Mouse (Mus musculus) lung, adult 2 months (tissue): ENCODE measurements around the gene Olfr934. TPM values are rescaled to one million over a fixed set of nuclear protein-coding genes. Genes with fewer than 3 reads are reported as not detected.

Experiments
- DNase-seq: peaks from one replicate; pipeline ENCODE4 v3.0.0; 2022
- H3K4me1 ChIP-seq: fragments of 200-500 bp; 2 replicates; pipeline ENCODE4 v1.6.1; 2011; ENCODE audit warnings: low read length; ENCODE audit not compliant: control insufficient read depth, insufficient read depth
- H3K4me3 ChIP-seq: fragments of 200-500 bp; replicated peaks from 2 replicates; pipeline ENCODE3; 2011; ENCODE audit warnings: low read depth, mild to moderate bottlenecking, control low read depth, low read length; ENCODE audit errors: extremely low read depth
- CTCF ChIP-seq: fragments of 200-500 bp; IDR thresholded peaks from 2 replicates; pipeline ENCODE4 v1.5.1; 2011; ENCODE audit warnings: mild to moderate bottlenecking, low read length, control low read depth; ENCODE audit not compliant: insufficient read depth
- POLR2A ChIP-seq: fragments of 200-500 bp; IDR thresholded peaks from 2 replicates; pipeline ENCODE4 v1.6.1; 2011; ENCODE audit warnings: low read depth, mild to moderate bottlenecking, control low read depth, low read length, borderline replicate concordance; ENCODE audit errors: extremely low read depth
- WGBS: fragments of 180-500 bp; shearing (Covaris S2); methylation state at CpG from one replicate; pipeline ENCODE4 v1.1.7; 2018; 5-methylcytosine and 5-hydroxymethylcytosine counted together
- polyA plus RNA-seq: library from polyadenylated mRNA; depleted of rRNA; stranded (reverse); fragments of >200 nt; gene quantifications from 2 replicates; pipeline ENCODE4 v1.2.3, GENCODE M21; 2012; rRNA removed

The Olfr934 gene
- polyA plus RNA-seq: not detected in 2 replicates

DNA sequence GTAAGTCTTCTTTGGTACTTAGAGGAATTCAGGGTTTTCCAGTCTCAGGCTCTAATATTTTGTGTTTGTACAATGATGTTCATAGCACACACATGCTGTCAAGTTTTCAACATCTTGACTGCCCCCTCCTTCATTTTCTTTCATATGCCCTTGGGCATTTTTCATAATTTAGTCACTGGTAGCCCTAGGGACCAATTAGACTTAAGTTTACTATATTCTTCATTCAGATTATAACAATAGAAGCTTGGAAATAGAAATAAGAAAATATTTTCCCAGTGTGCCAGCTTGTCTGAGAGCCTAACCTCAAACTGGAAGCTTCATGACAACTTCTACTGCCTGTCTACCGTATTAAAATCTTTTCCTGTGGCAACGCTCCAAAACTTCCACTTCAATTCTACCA lies at the start of gene Olfr934:
Gene Olfr934, minus strand, starts transcription at position 101 of the 400 bp plus-strand sequence.
- Histone ChIP-seq H3K4me3 (no peak within 1 kb of the TSS), H3K4me1 (no peaks in the 10 kb centered on the region)
- 84% methylated on average over 2 of the region's 2 CpGs for WGBS
- TF ChIP-seq POLR2A: no peak
- no peak for TF ChIP-seq CTCF
- no peak for DNase-seq

DNA sequence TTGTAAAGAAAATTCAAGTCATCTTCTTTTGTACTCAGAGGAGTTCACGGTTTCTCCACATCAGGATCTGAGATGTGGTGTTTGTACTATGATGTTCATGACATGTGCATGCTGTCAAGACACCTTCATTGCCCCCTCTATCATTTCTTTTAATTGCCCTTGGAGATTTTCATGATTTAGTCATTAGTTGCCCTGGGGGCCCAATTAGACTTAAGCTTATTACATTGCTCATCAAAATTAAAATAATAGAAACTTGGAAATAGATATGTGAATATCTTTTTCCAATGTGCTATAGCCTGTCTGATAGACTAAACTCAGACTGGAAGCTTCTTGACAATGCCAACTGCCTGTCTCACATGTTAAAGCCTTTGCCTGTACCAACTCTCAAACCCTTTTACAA lies 35.2 kb upstream of the Olfr934 start, which contains the start of gene Olfr146:
Gene Olfr146, minus strand, starts transcription at position 101 of the 400 bp plus-strand sequence.
- WGBS: 67% methylated on average over 1 of the region's 1 CpGs
- Histone ChIP-seq H3K4me1 (no peaks in the 10 kb centered on the region), H3K4me3 (no peak within 1 kb of the TSS)
- TF ChIP-seq CTCF (no peak), POLR2A (no peak)
- no peak for DNase-seq

DNA sequence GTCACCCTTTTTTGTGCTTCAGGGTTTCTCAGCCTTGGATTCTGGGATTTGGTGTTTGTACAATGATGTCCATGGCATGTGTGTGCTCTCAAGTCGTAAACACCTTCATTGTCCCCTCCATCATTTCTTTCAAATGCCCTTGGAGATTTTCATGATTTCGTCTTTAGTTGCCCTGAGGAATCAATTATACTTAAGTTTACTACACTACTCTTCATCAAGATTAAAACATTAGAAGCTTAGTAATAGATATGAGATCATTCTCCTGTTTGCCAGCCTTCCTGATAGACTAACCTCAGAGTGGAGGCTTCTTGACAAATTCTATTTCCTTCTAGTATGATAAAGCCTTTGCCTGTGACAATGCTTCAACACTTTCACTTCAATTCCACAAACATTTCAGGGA lies 11.5 kb upstream of the Olfr934 start, which contains the start of gene Olfr935:
Gene Olfr935, minus strand, starts transcription at position 101 of the 400 bp plus-strand sequence.
- Histone ChIP-seq H3K4me1 (no peaks in the 10 kb centered on the region), H3K4me3 (no peak within 1 kb of the TSS)
- TF ChIP-seq CTCF (no peak), POLR2A (no peak)
- WGBS: 60% methylated on average over 2 of the region's 2 CpGs
- no peak for DNase-seq

DNA sequence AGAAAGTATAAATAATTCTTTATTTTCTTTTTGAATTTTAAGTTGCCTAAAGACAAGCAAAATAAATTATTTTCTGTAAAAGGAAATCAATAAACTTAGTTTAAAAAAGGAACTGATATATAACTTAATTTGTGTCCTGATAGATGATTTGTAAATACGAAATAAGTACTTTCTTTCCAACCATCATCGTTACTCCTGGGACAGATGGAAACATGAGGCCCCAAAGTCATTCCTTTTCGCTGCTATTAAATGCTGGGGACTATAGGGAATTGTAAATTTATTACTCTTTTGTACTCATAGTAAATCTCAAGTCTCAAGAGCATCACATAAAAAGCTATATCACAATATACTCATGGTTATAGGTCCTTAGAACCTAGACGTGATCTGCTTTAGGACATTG lies 16.1 kb downstream of the Olfr934 start, which contains the start of gene Olfr933:
Gene Olfr933, plus strand, starts transcription at position 301 of the 400 bp plus-strand sequence.
- no peak for DNase-seq
- 73% methylated on average over 4 of the region's 4 CpGs for WGBS
- Histone ChIP-seq H3K4me1 (no peaks in the 10 kb centered on the region), H3K4me3 (no peak within 1 kb of the TSS)
- no peak for TF ChIP-seq POLR2A
- no peak for TF ChIP-seq CTCF

DNA sequence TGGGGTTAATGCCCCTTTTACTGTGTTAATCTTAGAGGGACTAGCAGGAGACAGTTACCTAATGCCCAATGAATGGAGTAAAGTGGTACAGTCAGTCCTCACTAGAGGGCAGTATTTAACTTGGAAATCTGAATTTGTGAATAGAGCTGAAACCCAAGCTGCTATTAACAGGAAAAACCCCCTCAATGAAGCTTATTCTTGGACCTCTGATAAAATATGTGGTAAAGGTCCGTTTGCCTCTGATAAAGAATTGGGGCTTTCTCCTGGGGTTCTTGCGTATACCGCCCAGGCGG lies 34.0 kb downstream of the Olfr934 start:
- DNase-seq: no peak
- H3K4me1 ChIP-seq: no peaks in the 10 kb centered on the region
- TF ChIP-seq CTCF (no peak), POLR2A (no peak)
- 68% methylated on average over 4 of the region's 4 CpGs for WGBS
- H3K4me3 ChIP-seq: no peak overlapping the region

DNA sequence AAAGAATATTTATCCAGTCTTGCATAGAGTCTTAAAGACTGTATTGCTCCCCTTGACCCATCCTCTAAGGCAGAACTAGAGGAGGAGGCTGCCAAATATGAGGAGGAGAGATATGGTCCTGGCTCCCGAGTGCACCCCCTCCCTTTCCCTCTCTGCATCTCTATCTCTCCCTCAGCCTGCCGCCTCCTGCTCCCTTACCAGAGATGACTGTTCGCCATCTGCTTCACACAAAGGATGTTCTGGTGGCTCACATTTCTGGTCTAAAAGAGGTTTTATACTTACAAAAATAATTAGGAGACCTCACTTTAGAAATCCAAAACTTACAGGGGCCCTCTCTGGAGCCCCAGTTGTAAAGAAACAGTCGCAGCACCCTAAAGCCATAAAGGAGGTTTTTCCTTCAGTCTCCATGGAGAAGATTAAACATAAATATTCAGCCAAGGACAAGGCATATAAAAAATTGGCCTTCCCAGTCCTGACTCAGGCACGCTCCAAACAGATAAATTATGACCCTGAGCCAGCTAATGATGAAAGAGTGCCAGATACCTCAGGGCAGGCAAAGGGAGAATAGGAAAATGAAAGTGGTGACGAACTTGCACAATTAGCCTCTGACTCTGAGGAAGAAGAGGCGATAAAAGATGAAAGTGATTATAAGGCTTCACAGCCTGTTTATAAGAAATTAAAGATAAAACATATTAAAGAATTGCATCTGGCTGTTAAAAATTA lies 34.6 kb downstream of the Olfr934 start:
- H3K4me1 ChIP-seq: no peaks in the 10 kb centered on the region
- TF ChIP-seq POLR2A (no peak), CTCF (no peak)
- H3K4me3 ChIP-seq: no peak overlapping the region
- WGBS: 63% methylated on average over 7 of the region's 7 CpGs
- DNase-seq: no peak

Other genes with a start within 250 kb of the Olfr934 start
- gene Olfr920, start 236.0 kb downstream of the Olfr934 start, polyA plus RNA-seq: 0.17 and 0.25 TPM in 2 replicates
- 0.13 TPM in 1 of 2 replicates, not detected in the other for gene Olfr921, start 215.2 kb downstream of the Olfr934 start, polyA plus RNA-seq
- gene Olfr922, start 173.7 kb downstream of the Olfr934 start, polyA plus RNA-seq: not detected in 2 replicates
- not detected in 2 replicates for gene Olfr923, start 161.8 kb downstream of the Olfr934 start, polyA plus RNA-seq
- gene Olfr924, start 143.9 kb downstream of the Olfr934 start, polyA plus RNA-seq: not detected in 2 replicates
- not detected in 2 replicates for gene Olfr26, start 133.3 kb downstream of the Olfr934 start, polyA plus RNA-seq
- gene Olfr926, start 111.2 kb downstream of the Olfr934 start, polyA plus RNA-seq: not detected in 2 replicates
- not detected in 2 replicates for gene Olfr930, start 58.5 kb downstream of the Olfr934 start, polyA plus RNA-seq
- gene Olfr933, start 16.0 kb downstream of the Olfr934 start, polyA plus RNA-seq: not detected in 2 replicates
- not detected in 2 replicates for gene Olfr935, start 11.4 kb upstream of the Olfr934 start, polyA plus RNA-seq
- gene Olfr146, start 35.1 kb upstream of the Olfr934 start, polyA plus RNA-seq: not detected in 2 replicates
- not detected in 2 replicates for gene Olfr937, start 76.6 kb upstream of the Olfr934 start, polyA plus RNA-seq
- not detected in 2 replicates for gene Olfr938, start 90.6 kb upstream of the Olfr934 start, polyA plus RNA-seq
- not detected in 2 replicates for gene Olfr27, start 139.8 kb upstream of the Olfr934 start, polyA plus RNA-seq
- gene Olfr943, start 178.0 kb upstream of the Olfr934 start, polyA plus RNA-seq: not detected in 2 replicates
- not detected in 2 replicates for gene Olfr944, start 213.6 kb upstream of the Olfr934 start, polyA plus RNA-seq